Mouse (Mus musculus): ENCODE results near the gene Psmd9.

Psmd9 gene

DNA sequence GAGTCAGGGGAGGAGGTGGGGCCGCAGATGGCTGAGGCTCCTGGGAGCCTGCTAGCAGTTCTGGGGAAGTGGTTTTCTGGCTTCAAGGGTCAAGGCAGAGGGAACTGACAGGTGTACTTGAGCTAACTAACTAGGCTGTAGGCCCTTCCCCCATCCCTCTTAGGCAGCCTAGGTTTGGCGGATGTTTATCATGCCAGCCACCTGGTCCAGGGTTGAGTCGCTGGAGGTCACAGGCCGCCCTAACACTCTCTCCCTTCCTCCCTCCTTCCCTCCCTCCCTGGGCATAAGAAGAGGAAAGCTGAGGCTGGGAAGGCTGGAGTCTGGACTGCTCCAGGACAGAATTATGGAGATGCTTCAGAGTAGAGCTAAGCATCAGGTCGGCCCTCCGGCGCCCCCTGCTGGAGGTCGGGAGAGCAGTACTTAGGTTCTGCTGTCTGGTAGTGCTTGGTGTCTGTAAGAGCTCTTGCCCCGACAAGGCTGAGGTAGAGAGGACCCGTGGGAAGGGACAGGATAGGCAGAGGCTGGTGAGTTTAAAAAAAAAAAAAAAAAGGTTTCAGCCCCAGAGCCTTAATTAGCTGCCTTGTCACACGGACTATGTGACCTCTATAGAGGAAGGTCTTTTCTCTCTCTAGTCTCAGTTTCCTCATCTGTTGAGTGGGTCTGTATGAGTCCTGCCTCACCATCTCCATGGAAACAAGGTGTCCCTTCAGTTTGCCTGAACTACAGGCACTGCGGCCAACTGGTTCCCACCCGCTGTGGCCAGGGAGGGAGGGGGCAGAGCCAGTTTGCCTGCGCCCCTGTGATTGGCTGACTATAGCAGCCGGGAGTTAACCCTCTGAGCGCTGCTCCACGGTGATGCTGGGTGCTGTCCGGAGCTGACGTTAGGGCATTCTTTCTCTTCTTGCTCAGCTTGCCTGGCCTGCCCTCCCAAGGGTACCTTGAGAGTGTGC is 19.5 kb upstream of the Psmd9 start:
- intact Hi-C loops (cut with DNase I): loop anchor here (2.0 kb wide), 1 partner anchor 17 kb away; the partner anchor contains the start of gene Rhof

DNA sequence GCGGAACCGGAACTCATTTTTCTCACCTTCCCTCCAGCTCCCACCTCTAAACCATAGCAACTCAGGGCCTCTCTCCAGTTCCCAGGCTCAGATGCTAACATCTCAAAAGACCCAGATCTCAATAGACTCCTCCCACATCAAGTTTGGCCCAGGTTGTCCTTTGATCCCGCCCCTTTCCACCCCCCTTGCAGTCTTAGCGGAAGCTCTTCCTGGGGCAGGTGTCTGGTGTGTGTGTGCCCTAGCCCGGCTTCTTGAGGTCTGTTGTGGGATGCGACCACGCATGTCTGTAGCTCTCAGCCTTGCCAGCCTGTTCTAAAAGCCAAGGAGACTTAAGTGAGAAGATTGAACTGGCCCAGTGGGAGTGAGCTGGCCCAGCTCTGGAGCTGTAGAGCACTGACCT is 18.6 kb upstream of the Psmd9 start:
- intact Hi-C loops (cut with DNase I): no loop called here

DNA sequence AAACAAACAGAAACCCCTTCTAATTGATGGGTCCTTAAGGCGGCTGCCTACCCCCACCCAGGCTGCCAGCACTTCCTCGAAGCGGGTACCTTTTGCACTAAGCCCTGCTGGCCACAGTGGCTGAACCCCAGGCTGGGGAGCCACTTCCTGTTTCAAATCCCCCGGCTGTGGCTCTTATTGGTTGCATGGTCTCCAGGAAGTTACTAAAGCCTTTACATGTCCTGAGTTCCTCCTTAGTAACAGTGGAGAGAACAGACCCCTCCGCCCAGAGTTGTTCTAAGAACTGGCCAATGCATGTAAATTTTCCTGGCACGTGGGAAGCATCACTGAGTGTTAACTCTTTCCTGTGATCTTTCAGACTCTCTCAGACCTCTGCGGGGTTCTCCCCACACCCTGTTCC is 18.1 kb upstream of the Psmd9 start:
- intact Hi-C loops (cut with DNase I): no loop called here

GRCm38 (mm10) chr5:123151707-123152362 is 17.4 kb upstream of the Psmd9 start:
- intact Hi-C loops (cut with DNase I): no loop called here

- intact Hi-C loops (cut with DNase I): no loop called here
These were observed 16.3 kb upstream of the Psmd9 start for GRCm38 (mm10) chr5:123152901-123153300.

DNA sequence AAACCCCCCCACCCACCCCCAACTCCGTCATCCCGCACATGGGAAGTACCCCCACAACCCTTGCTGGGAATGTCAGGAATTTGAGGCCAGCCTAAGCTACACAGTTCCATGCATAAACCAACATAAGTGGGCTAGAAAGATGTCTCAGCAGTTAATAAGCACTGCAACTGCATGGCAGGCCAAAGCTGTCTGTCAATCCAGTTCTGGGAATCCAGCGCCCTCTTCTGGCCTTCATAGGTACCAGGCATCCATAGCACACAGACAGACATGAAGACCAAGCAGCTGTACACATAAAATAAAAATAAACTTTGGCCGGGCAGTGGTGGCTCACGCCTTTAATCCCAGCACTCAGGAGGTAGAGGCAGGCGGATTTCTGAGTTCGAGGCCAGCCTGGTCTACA is 13.8 kb upstream of the Psmd9 start:
- intact Hi-C loops (cut with DNase I): loop anchor here (5.0 kb wide), 1 partner anchor 33 kb away; no protein-coding TSS in a partner anchor

DNA sequence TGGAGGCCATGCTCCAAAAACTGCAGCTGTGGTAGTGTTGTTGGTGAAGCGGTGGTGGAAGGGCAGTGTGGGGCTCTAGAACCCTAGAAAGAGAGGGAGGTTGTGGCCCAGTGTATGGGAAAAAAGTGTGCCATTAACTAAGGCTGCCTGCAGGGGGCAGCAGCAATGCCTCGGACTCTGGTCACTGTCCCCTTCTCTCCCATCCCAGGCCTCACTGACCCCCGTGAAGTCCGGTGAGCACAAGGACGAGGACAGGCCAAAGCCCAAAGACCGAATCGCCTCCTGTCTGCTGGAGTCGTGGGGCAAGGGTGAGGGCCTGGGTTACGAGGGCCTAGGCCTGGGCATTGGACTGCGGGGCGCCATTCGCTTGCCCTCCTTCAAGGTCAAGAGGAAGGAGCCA is 12.4 kb upstream of the Psmd9 start:
- intact Hi-C loops (cut with DNase I): loop anchor here (5.0 kb wide), 1 partner anchor 34 kb away; no protein-coding TSS in a partner anchor

GRCm38 (mm10) chr5:123157972-123158371 is 11.2 kb upstream of the Psmd9 start:
- intact Hi-C loops (cut with DNase I): loop anchor here (5.0 kb wide), 1 partner anchor 36 kb away; no protein-coding TSS in a partner anchor

GRCm38 (mm10) chr5:123159446-123159845 is 9.8 kb upstream of the Psmd9 start:
- intact Hi-C loops (cut with DNase I): loop anchor here (5.0 kb wide), 1 partner anchor 37 kb away; no protein-coding TSS in a partner anchor

- intact Hi-C loops (cut with DNase I): loop anchor here (5.0 kb wide), 1 partner anchor 38 kb away; no protein-coding TSS in a partner anchor
These were observed 9.3 kb upstream of the Psmd9 start for GRCm38 (mm10) chr5:123159866-123160265.

GRCm38 (mm10) chr5:123160341-123160740 is 8.9 kb upstream of the Psmd9 start:
- intact Hi-C loops (cut with DNase I): no loop called here

DNA sequence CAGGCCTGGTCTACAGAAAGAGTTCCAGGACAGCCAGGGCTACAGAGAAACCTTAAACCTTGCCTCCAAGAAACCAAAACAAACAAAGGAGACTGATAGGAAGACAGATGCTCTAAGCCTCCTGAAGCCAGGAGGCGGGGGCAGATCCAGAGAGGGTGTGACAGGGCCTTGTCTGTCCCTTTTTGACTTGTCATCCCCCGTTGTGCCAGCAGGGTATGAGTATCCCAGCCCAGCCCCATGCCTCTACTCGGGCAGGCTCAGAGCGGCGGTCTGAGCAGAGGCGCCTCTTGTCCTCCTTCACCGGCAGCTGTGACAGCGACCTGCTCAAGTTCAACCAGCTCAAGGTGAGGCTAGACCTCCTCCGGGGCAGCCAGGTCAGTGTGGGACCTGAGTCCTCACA is 6.3 kb upstream of the Psmd9 start:
- intact Hi-C loops (cut with DNase I): no loop called here

DNA sequence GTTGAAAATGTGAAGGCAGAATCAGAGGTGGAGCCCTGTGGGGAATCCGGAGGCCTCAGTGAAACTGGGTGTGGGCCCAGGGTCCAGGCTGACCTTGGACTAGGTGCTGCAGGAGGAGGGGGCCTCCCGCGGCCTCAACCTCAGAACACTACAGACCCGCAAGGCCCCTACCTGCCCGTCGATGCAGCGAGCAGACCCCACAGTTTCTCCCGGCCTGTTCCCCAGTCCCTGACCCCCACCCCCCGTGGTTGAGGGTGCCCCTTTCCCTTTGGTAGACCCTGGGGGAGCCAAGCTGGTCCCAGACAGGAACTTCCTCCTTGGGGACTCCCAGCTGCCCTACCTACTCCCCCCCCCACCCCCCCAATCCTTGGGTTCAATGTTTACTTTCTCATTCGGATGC is 2.8 kb upstream of the Psmd9 start:
- intact Hi-C loops (cut with DNase I): no loop called here

DNA sequence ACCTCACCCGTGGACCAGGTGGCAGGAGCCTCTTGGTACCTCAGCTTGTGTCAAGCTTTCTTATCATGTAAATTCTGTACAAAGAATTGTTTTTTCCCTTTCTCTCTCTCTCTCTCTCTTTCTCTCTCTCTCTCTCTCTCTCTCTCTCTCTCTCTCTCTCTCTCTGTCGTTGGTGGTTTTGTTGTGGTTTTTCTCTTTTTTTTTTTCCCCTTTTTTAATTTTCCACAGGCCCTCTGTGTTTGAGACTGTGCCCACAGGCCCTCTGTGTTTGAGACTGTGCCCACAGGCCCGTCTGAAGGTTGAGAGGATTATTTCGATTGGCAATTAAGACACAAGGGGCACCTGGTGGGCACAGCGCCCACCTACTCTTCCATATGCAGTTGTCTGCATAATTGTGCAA is 1.6 kb upstream of the Psmd9 start:
- intact Hi-C loops (cut with DNase I): no loop called here

DNA sequence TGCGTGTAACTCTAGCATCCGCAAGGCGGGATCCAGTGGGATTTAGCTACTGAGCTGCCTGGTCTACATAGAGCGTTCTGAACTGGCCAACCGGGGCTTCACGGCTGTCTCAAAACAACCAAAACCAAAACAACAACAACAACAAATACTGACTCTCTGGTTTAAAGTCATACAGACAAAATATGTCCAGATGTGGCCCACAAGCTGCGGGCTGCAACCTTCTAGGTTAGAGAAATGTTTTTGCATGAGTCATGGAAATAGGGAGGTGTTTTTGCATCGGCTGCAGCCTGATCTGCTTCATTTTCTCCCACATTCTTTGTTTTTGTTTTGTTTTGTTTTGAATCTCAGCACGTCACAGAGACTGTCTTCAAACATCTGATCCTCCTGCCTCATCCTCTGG is 1.2 kb downstream of the Psmd9 start:
- intact Hi-C loops (cut with DNase I): loop anchor here (2.0 to 10.0 kb wide), 3 partner anchors 54 to 206 kb away; no protein-coding TSS in a partner anchor

DNA sequence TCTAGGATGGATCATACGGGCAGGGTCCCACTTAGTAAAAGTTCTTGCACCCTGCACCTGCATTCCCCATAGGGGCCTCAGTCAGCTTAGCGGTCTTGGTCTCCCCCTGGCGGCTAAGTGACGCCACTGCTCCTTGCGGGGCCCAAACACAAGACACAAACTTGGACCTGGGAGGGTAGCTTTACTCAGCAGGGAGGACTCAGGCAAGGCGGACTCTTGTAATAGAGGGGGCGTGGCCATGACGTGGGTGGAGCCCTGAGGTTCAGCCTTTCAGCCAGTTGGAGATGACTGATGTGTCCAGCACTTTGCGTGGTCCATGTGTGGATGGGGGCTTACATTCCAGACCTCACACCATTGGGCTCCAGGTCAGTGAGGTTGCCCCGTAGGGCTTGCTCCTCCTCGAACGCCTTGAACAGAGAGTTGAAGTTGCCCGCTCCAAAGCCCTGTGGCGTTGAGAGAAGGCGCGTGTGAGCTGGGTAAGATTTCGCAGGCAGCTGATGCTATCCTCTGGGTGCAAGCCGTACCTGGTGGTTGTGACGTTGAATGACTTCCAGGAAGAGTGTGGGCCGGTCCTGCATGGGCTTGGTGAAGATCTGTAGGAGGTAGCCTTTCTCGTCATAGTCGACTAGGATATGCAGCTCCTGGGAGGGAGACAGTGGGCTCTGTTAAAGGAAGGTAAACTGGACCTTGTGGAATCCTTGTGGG is 2.6 kb downstream of the Psmd9 start:
- intact Hi-C loops (cut with DNase I): loop anchor here (1.0 to 10.0 kb wide), 4 partner anchors 39 to 207 kb away; partner anchors contain the start of gene Rhof

DNA sequence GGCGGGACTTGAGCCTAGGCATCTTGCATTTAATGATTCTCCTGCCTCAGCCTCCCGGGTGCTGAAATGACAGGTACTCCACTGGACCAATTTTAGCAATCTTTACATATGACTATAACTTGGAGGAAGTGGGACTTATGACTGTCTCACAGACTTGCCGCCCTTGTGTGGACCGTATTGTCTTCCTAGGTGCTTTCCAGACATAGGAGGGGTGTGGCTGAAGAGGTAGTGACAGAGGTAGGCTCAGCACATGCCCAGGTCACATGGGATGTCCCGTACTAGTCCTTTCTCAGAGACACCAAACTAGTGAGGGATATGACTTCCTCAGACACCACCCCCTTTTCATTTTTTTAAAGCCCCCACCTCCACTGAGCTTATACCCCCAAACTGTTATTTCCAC is 9.6 kb downstream of the Psmd9 start:
- intact Hi-C loops (cut with DNase I): loop anchor here (10.0 kb wide), 1 partner anchor 214 kb away; no protein-coding TSS in a partner anchor

GRCm38 (mm10) chr5:123180390-123180789 is 11.2 kb downstream of the Psmd9 start:
- intact Hi-C loops (cut with DNase I): no loop called here

DNA sequence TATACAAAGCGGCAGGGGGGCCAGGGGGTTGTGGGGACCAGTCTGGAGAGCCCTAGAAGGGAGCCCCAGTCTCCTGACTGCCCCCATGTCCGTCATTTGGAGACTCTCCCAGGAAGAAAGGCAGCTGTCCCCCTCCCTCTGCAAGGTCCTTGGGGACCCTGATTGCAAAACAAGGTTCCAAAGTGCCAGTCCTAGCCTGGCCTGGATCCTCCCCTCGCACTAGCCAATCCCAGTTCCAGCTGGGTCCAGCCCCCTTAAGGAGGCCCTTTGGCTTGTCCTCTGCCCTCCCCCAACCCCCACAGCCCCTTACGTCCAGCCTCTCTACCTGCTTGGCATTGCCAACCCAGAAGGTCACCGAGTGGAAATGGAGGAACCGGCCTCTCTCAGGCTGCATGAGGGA is 12.3 kb downstream of the Psmd9 start:
- intact Hi-C loops (cut with DNase I): no loop called here

DNA sequence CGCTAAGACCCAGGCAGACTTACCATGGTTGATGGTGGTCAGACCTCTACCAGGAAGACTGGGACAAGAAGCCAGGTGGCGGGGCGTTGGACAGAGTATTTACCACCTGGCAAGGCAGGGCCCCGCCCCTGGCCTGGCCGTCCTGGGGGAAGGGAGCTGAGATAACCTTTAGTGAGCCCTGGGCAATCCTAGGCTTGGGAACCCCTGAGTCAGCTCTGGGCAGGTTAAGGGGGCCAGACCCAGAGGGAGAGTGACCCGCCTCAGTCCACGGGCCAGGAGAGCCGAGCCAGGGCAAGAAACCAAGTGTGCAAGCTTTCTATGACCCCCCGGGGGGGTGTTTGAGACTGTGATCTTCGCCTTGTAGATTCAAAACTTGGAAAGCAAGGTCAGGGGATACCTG is 13.4 kb downstream of the Psmd9 start, which contains the start of gene Hpd:
Gene Hpd, minus strand, starts transcription at position 77 of the 400 bp plus-strand sequence.
- intact Hi-C loops (cut with DNase I): no loop called here

DNA sequence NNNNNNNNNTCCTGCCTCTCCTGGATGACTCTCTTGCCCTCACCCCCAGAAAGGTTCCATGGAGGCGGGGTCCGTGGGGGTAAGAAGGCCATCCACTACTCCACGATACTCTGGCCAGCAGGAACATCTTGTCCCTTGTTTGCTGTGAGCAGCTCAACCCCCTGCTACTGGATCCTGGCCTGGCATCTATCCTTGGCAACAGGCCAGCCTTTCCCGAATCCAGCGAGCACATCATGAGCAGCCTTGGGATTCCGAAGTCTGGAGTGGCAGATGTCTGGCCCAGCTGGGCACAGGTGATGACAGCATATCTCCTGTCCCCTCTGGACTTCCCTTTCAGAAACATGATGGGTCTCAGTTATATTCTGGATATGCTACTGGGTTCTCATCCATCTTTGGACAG is 16.8 kb downstream of the Psmd9 start:
- intact Hi-C loops (cut with DNase I): no loop called here
